Mouse (Mus musculus) liver, embryonic 16.5 days (tissue): ENCODE results near the gene Gm9046. TPM values are rescaled to one million over a fixed set of nuclear protein-coding genes. Genes with fewer than 3 reads are reported as not detected.
"Not testable (repeated sequence)": the region's sequence is repeated elsewhere in the genome, so short reads cannot be mapped to it uniquely, and the experiment has no call there.

Source experiments
- ATAC-seq: fragments of 200-750 bp; cut with Nextera tagmentation; 2 replicates; pipeline ENCODE4 v1.8.0; 2017; ENCODE audit warnings: low read depth, mild to moderate bottlenecking, moderate number of reproducible peaks, moderate library complexity
- H3K27ac ChIP-seq: fragments of 300-500 bp; sonication (generic); 2 replicates; pipeline ENCODE4 v1.5.1; 2014; ENCODE audit warnings: mild to moderate bottlenecking, low read length
- H3K27me3 ChIP-seq: fragments of 300-500 bp; sonication (generic); 2 replicates; pipeline ENCODE4 v1.6.1; 2014; ENCODE audit warnings: low read depth, low read length, mixed read lengths; ENCODE audit not compliant: control insufficient read depth, insufficient read depth
- H3K36me3 ChIP-seq: fragments of 300-500 bp; sonication (generic); 2 replicates; pipeline ENCODE4 v1.6.1; 2014; ENCODE audit warnings: mild to moderate bottlenecking; ENCODE audit not compliant: control insufficient read depth, insufficient read depth
- H3K4me1 ChIP-seq: fragments of 300-500 bp; sonication (generic); 2 replicates; pipeline ENCODE4 v1.6.1; 2014; ENCODE audit warnings: low read depth, low read length, mixed read lengths; ENCODE audit not compliant: control insufficient read depth
- H3K4me2 ChIP-seq: fragments of 300-500 bp; sonication (generic); 2 replicates; pipeline ENCODE4 v1.6.1; 2014; ENCODE audit warnings: low read depth, low read length, mixed read lengths
- H3K4me3 ChIP-seq: fragments of 300-500 bp; sonication (generic); 2 replicates; pipeline ENCODE4 v1.5.1; 2014; ENCODE audit warnings: low read depth, mild to moderate bottlenecking, low read length
- H3K9ac ChIP-seq: fragments of 300-500 bp; sonication (generic); 2 replicates; pipeline ENCODE4 v1.6.1; 2014; ENCODE audit warnings: low read depth, low read length
- H3K9me3 ChIP-seq: fragments of 300-500 bp; sonication (generic); replicated peaks from 2 replicates; pipeline ENCODE4 v1.6.1; 2016; ENCODE audit warnings: low read length; ENCODE audit not compliant: control insufficient read depth
- WGBS: fragments of 180-500 bp; shearing (Covaris S2); extraction: QIAGEN DNeasy Blood & Tissue Kit; methylation state at CpG from one replicate; pipeline ENCODE4 v1.1.7; 2014; ENCODE audit not compliant: insufficient replicate concordance; 5-methylcytosine and 5-hydroxymethylcytosine counted together
- polyA plus RNA-seq: library from polyadenylated mRNA; unstranded; fragments of >200 nt; fragmentation: Nextera tagmentation; extraction: Ambion mirVana; gene quantifications from 2 replicates; pipeline ENCODE4 v1.2.1, GENCODE M21; 2015

Gene Gm9046
- polyA plus RNA-seq, result not detected in 2 replicates

DNA sequence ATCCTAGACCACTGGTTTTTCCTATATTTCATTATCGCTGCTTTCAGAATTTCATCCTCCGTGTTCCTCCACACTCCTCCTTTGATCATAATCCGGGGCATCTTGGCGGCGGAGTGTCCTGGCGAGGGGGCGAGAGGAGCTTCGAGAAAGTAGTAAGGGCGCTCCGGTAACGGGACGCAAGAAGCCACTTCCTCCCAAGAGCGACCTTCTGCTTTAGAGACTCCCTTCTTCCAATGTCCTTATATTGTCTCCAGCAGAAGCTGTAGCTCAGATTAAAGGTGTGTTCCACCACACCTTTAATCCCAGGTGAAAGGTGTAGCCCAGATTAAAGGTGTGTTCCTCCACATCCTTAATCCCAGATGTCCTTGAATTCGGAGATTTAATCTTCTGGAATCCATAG, at the start of gene Gm9046:
Gene Gm9046 (minus strand): TSS at position 101 of the 400 bp plus-strand sequence.
- not testable (repeated sequence) for H3K4me1 ChIP-seq, H3K9me3 ChIP-seq, H3K36me3 ChIP-seq, H3K4me2 ChIP-seq, H3K27me3 ChIP-seq, H3K9ac ChIP-seq, H3K27ac ChIP-seq, H3K4me3 ChIP-seq, ATAC-seq
- no CpG with 5 or more reads among the region's 14 CpGs for WGBS

DNA sequence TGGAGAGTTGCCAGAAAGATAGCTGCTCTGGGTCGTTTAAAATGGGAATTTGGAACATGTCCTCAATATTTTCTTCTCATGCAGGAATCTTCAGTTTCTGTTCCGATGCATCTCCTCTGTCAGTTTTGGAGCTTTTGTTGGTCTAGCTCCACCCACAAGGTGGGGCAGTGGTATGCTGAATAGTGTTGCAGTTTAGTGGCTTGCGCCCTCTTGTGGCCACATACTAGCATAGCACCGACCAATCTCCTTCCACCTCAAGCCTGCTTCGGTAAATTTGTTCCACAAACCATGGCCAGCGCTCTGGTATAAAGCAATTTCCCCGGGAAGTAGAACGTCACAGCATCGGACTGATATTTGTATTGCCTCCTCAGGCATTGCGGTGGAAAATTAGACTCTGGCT, 27.4 kb upstream of the Gm9046 start:
- Histone ChIP-seq H3K36me3 (no peaks in the 10 kb centered on the region), H3K4me1 (no peaks in the 10 kb centered on the region), H3K9ac (no peak overlapping the region), H3K9me3 (no peaks in the 10 kb centered on the region), H3K27me3 (no peaks in the 10 kb centered on the region), H3K4me2 (no peak overlapping the region), H3K4me3 (no peak overlapping the region), H3K27ac (no peak overlapping the region)
- WGBS, result 5% methylated on average over 10 of the region's 10 CpGs
- ATAC-seq, result peak; percentile 48

GRCm38 (mm10) chr10:118369518-118369917, 26.5 kb upstream of the Gm9046 start:
- Histone ChIP-seq H3K4me3 (no peak overlapping the region), H3K4me2 (no peak overlapping the region), H3K27me3 (no peaks in the 10 kb centered on the region), H3K9ac (no peak overlapping the region), H3K27ac (no peak overlapping the region), H3K36me3 (no peaks in the 10 kb centered on the region), H3K9me3 (no peaks in the 10 kb centered on the region), H3K4me1 (no peaks in the 10 kb centered on the region)
- WGBS, result 70% methylated on average over 9 of the region's 9 CpGs
- ATAC-seq, result no peak

DNA sequence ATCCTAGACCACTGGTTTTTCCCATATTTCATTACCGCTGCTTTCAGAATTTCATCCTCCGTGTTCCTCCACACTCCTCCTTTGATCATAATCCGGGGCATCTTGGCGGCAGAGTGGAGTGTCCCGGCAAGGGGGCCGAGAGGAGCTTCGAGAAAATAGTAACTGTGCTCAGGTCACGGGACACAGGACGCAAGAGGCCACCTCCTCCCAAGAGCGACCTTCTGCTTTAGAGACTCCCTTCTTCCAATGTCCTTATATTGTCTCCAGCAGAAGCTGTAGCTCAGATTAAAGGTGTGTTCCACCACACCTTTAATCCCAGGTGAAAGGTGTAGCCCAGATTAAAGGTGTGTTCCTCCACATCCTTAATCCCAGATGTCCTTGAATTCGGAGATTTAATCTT, 10.9 kb upstream of the Gm9046 start, which contains the start of gene Gm9049:
Gene Gm9049 (minus strand): TSS at position 101 of the 400 bp plus-strand sequence.
- H3K4me1 ChIP-seq, H3K36me3 ChIP-seq, H3K9me3 ChIP-seq, ATAC-seq, H3K4me2 ChIP-seq, H3K9ac ChIP-seq, H3K27me3 ChIP-seq, H3K4me3 ChIP-seq, H3K27ac ChIP-seq: not testable (repeated sequence)
- no CpG with 5 or more reads among the region's 11 CpGs for WGBS

GRCm38 (mm10) chr10:118348579-118348978, 5.5 kb upstream of the Gm9046 start, which contains the start of gene Gm9048:
Gene Gm9048 (minus strand): TSS chr10:118348679.
- H3K27ac ChIP-seq, H3K36me3 ChIP-seq, H3K27me3 ChIP-seq, H3K9ac ChIP-seq, H3K4me2 ChIP-seq, H3K4me1 ChIP-seq, H3K9me3 ChIP-seq, ATAC-seq, H3K4me3 ChIP-seq: not testable (repeated sequence)
- WGBS, result 78% methylated on average over 1 of the region's 14 CpGs

- H3K9ac ChIP-seq, H3K36me3 ChIP-seq, H3K27ac ChIP-seq, H3K4me1 ChIP-seq, H3K9me3 ChIP-seq, H3K4me3 ChIP-seq, ATAC-seq, H3K27me3 ChIP-seq, H3K4me2 ChIP-seq: not testable (repeated sequence)
- no CpG with 5 or more reads among the region's 14 CpGs for WGBS
Measured at GRCm38 (mm10) chr10:118337731-118338130, 5.3 kb downstream of the Gm9046 start, which contains the start of gene Gm9045. Gene Gm9045 (minus strand): TSS chr10:118337831.

- not testable (repeated sequence) for H3K4me3 ChIP-seq, H3K9ac ChIP-seq, ATAC-seq, H3K36me3 ChIP-seq, H3K9me3 ChIP-seq, H3K27ac ChIP-seq, H3K27me3 ChIP-seq, H3K4me2 ChIP-seq, H3K4me1 ChIP-seq
- no CpG with 5 or more reads among the region's 14 CpGs for WGBS
Measured at GRCm38 (mm10) chr10:118332308-118332707, 10.7 kb downstream of the Gm9046 start, which contains the start of gene Gm9044. Gene Gm9044 (minus strand): TSS chr10:118332408.

- H3K27me3 ChIP-seq, H3K4me2 ChIP-seq, H3K9me3 ChIP-seq, H3K9ac ChIP-seq, H3K4me1 ChIP-seq, H3K27ac ChIP-seq, H3K4me3 ChIP-seq, H3K36me3 ChIP-seq, ATAC-seq: not testable (repeated sequence)
- WGBS, result no CpG with 5 or more reads among the region's 11 CpGs
Measured at GRCm38 (mm10) chr10:118326869-118327268, 16.2 kb downstream of the Gm9046 start, which contains the start of gene Gm9040. Gene Gm9040 (minus strand): TSS chr10:118326969.

- Histone ChIP-seq H3K27me3 (no peaks in the 10 kb centered on the region), H3K4me3 (no peak overlapping the region), H3K9ac (no peak overlapping the region), H3K36me3 (no peaks in the 10 kb centered on the region), H3K4me2 (no peak overlapping the region), H3K27ac (no peak overlapping the region), H3K9me3 (no peaks in the 10 kb centered on the region), H3K4me1 (no peaks in the 10 kb centered on the region)
- WGBS, result 24% methylated on average over 8 of the region's 8 CpGs
- no peak for ATAC-seq
Measured at GRCm38 (mm10) chr10:118319024-118319423, 24.0 kb downstream of the Gm9046 start.
